Mouse (Mus musculus) cortical plate, adult 2 months (tissue): ENCODE data around the gene Kdm6b.

Experiments used
- CTCF ChIP-seq: fragments of 200-500 bp; IDR thresholded peaks from 2 replicates; pipeline ENCODE4 v1.5.1; 2011; ENCODE audit warnings: mild to moderate bottlenecking, control low read depth, low read length; ENCODE audit not compliant: insufficient read depth; ENCODE audit errors: extremely low read depth
- POLR2A ChIP-seq: fragments of 200-500 bp; IDR thresholded peaks from 2 replicates; pipeline ENCODE4 v1.6.1; 2011; ENCODE audit warnings: mild to moderate bottlenecking, low read length, control low read depth; ENCODE audit not compliant: insufficient read depth; ENCODE audit errors: extremely low read depth

- TF ChIP-seq CTCF (no peak), POLR2A (0 out of 2 replicates have a peak, but pooled peaks have one; percentile 21)
Measured at GRCm38 (mm10) chr11:69415327-69415667, 1.8 kb upstream of the Kdm6b start.
